Mouse (Mus musculus) midbrain, embryonic 15.5 days (tissue): Measurements from ENCODE around the gene Gtf2ird1. TPM values are rescaled to one million over a fixed set of nuclear protein-coding genes. Genes with fewer than 3 reads are reported as not detected.
"Not testable (repeated sequence)": the region's sequence is repeated elsewhere in the genome, so short reads cannot be mapped to it uniquely, and the experiment has no call there.

Experiments used
- ATAC-seq: fragments of 200-750 bp; cut with Nextera tagmentation; replicated peaks from 2 replicates; pipeline ENCODE4 v1.8.0; 2017; ENCODE audit warnings: moderate TSS enrichment
- H3K27ac ChIP-seq: fragments of 300-500 bp; sonication (generic); 2 replicates; pipeline ENCODE4 v1.5.1; 2015; ENCODE audit warnings: mild to moderate bottlenecking, inconsistent platforms
- H3K27me3 ChIP-seq: fragments of 300-500 bp; sonication (generic); replicated peaks from 2 replicates; pipeline ENCODE4 v1.6.1; 2015; ENCODE audit warnings: inconsistent platforms
- H3K36me3 ChIP-seq: fragments of 300-500 bp; sonication (generic); replicated peaks from 2 replicates; pipeline ENCODE4 v1.6.1; 2015; ENCODE audit warnings: inconsistent platforms
- H3K4me1 ChIP-seq: fragments of 300-500 bp; sonication (generic); 2 replicates; pipeline ENCODE4 v1.6.1; 2015; ENCODE audit warnings: inconsistent platforms
- H3K4me2 ChIP-seq: fragments of 300-500 bp; sonication (generic); 2 replicates; pipeline ENCODE4 v1.6.1; 2015; ENCODE audit warnings: inconsistent platforms, mild to moderate bottlenecking, moderate library complexity
- H3K4me3 ChIP-seq: fragments of 300-500 bp; sonication (generic); 2 replicates; pipeline ENCODE4 v1.5.1; 2015; ENCODE audit warnings: mild to moderate bottlenecking, inconsistent platforms
- H3K9ac ChIP-seq: fragments of 300-500 bp; sonication (generic); 2 replicates; pipeline ENCODE4 v1.6.1; 2015; ENCODE audit warnings: mild to moderate bottlenecking, inconsistent platforms
- H3K9me3 ChIP-seq: fragments of 300-500 bp; sonication (generic); 2 replicates; pipeline ENCODE4 v1.6.1; 2016; ENCODE audit warnings: inconsistent platforms
- WGBS: fragments of 180-500 bp; shearing (Covaris S2); methylation state at CpG from one replicate; pipeline ENCODE4 v1.1.7; 2015; ENCODE audit warnings: mixed read lengths; 5-methylcytosine and 5-hydroxymethylcytosine counted together
- polyA plus RNA-seq: library from polyadenylated mRNA; unstranded; fragments of >200 nt; fragmentation: Nextera tagmentation; extraction: Ambion mirVana; gene quantifications from 2 replicates; pipeline ENCODE4 v1.2.1, GENCODE M21; 2015

Gene Gtf2ird1
- polyA plus RNA-seq, 1 experiment from 2014 or later: 89.0 TPM

DNA sequence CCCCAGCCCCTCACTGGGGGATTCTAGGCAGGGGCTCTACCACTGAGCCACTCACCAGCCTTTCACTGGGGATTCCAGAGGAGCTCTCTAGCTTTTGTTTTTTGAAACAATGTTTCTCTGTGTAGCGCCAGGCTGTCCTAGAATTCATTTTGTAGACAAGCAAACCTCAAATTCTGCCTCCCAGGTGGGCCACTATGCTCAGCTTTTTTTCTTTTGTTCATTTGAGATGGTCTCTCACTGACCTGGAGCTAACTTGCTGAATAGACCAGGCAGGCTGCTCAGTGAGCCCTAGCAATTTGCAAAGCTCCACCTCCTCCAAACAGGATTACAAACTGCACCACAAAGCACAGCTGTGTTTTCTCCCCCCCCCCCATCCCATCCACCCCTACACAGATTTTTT, 81.3 kb downstream of the Gtf2ird1 start:
- Histone ChIP-seq H3K27me3 (no peaks in the 10 kb centered on the region), H3K36me3 (peaks cover 23% of the 10 kb centered on the region), H3K4me1 (no peaks in the 10 kb centered on the region), H3K4me3 (no peak overlapping the region), H3K4me2 (no peak overlapping the region), H3K9me3 (no peaks in the 10 kb centered on the region), H3K27ac (0 out of 2 replicates have a peak overlapping the region, but pooled peaks have one; percentile 12), H3K9ac (no peak overlapping the region)
- ATAC-seq: no peak
- WGBS: 69% methylated on average over 1 of the region's 1 CpGs

DNA sequence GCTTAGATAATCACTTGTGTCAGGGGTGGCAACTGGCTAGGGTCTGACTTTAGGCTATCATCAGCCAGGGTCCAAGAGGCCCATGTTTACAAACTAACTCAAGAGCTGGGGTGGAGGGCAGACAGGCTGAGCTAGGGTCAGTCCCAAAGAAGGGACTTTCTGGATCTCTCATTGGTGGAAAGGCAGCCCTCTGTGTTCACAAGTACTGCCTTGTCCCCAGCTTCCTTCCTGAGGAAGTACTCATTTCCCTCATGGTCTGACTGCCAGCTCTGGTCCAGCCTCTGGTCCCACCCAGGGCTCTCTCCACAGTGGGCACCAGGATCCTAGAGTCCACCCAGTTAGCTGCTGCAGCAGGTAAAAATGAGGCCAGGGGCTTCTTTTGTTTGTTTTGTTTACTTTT, 82.0 kb downstream of the Gtf2ird1 start:
- Histone ChIP-seq H3K9me3 (no peaks in the 10 kb centered on the region), H3K4me1 (no peaks in the 10 kb centered on the region), H3K9ac (no peak overlapping the region), H3K27me3 (no peaks in the 10 kb centered on the region), H3K36me3 (peaks cover 23% of the 10 kb centered on the region), H3K4me2 (no peak overlapping the region), H3K27ac (0 out of 2 replicates have a peak overlapping the region, but pooled peaks have one; percentile 10), H3K4me3 (no peak overlapping the region)
- no peak for ATAC-seq

DNA sequence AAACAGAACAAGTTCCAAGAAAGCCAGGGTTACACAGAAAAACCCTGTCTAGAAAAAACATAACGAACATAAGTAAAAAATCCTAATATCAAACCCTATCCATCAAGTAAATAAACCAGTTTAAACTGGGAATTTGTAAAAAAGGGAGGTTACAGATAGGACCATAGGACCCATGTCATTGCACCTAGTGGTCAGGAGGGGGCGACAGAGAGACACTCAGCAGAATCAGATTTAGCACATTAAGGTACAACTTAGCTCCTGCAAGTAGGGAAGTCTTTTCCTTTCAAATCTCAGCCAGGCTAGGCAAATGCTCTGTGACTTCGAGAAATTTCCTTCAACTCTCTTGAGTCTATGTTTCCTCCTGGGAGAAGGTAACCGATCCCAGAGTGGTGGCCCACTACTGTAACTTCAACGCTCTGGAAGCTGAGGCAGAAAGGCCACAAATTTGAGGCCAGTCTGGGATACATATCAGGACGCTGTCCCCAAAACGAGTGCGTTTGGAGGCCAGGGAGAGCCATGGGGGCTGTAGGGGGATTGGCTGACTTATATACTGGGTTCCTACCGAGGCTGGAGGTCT, 82.5 kb downstream of the Gtf2ird1 start:
- WGBS: 79% methylated on average over 9 of the region's 9 CpGs
- Histone ChIP-seq H3K4me3 (no peak overlapping the region), H3K4me2 (no peak overlapping the region), H3K4me1 (no peaks in the 10 kb centered on the region), H3K36me3 (peaks cover 23% of the 10 kb centered on the region), H3K9me3 (no peaks in the 10 kb centered on the region), H3K9ac (no peak overlapping the region), H3K27ac (0 out of 2 replicates have a peak overlapping the region, but pooled peaks have one; percentile 10), H3K27me3 (no peaks in the 10 kb centered on the region)
- no peak for ATAC-seq

DNA sequence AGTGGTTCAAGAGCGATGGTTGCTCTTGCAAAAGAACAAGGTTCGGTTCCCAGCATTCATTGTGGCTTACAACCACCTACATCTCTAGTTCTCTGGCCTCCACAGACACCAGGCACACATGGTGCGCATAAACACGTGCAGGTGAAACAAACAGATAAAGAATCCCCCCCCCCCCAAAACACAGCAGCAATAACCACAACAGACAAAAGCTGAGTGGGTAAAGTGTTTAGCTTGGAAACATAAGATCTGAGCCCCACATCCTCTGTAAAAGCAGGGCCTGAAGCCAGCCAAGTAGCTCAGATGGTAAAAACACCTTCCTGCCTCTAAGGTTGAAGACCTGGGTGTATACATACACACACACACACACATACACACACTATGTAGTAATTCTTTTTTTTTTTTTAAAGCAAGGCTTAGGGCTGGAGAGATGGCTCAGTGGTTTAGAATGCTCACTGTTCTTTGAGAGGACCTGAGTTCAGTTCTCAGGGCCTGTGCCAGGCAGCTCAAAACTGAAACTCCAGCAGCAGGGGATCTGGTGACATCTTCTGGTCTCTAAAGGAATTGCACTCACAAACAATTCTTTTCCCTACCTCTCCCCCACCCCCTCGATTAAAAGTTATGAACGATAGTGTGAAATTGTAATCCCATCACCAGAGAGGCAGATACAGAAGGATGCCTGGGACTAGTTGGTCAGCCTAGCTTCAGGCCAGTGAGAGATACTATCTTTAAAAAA, 83.4 kb downstream of the Gtf2ird1 start:
- Histone ChIP-seq H3K27me3 (no peaks in the 10 kb centered on the region), H3K4me1 (no peaks in the 10 kb centered on the region), H3K27ac (no peak overlapping the region), H3K9ac (no peak overlapping the region), H3K9me3 (no peaks in the 10 kb centered on the region), H3K4me2 (no peak overlapping the region), H3K36me3 (peaks cover 22% of the 10 kb centered on the region), H3K4me3 (no peak overlapping the region)
- no peak for ATAC-seq
- 95% methylated on average over 6 of the region's 6 CpGs for WGBS

DNA sequence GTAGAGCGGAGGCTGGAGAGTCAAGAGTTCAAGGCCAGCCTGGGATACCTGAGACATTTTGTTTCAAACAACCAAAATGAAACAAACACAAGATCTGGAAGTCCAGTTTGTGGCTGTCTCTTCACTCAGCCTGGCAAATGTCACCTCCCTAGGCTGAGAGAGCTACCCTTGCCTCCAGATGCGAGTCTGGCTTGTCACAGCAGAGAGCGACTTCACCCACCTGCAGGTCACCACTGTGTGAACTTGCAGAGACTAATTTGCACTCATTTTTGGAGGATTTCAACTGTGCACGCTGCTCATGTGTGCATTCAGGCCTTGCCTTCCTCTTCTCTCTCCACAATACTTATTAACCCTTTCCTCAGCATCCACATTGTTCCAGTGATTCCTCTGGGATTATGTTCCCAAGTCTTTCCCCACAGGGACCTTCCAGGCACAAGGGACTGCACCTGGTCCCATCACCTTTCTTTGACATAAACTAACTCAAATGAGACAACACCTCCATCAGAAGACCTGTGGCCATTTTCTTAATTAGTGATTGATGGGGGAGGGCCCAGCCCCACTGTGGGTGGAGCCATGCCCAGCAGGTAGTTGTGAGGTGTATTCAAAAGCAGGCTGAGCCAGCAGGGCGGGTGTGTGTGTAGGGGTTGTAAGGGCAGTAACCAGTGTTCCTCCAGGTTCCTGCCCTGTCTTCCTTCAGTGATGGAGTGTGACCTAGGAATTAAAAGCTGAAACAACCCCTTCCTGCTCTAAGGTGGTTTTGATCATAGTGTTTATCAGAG, 84.8 kb downstream of the Gtf2ird1 start:
- H3K4me1 ChIP-seq: no peaks in the 10 kb centered on the region
- peaks cover 14% of the 10 kb centered on the region for H3K36me3 ChIP-seq
- no peak overlapping the region for H3K4me3 ChIP-seq
- H3K9ac ChIP-seq: no peak overlapping the region
- no peak overlapping the region for H3K4me2 ChIP-seq
- 92% methylated on average over 5 of the region's 5 CpGs for WGBS
- H3K9me3 ChIP-seq: no peaks in the 10 kb centered on the region
- H3K27me3 ChIP-seq: no peaks in the 10 kb centered on the region
- no peak for ATAC-seq
- H3K27ac ChIP-seq: no peak overlapping the region

DNA sequence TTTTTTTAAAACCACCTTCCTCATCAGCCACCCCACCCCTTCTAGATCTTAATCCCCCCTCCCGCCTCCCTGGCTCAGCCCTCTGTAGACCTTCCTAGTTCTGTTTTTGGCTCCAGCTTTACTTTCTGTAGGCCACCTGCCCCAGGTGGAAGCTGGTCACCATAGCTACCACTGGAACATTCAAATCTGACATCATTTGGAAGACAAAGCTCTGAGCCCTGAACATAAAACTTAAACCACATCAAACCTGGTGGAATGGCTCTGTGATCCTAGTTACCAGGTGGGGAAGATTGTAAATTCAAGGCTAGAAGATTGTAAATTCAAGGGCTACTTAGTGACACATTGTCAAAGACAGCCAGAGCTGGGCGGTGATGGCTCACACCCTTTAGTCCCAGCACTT, 85.7 kb downstream of the Gtf2ird1 start:
- ATAC-seq: no peak
- peaks cover 12% of the 10 kb centered on the region for H3K36me3 ChIP-seq

DNA sequence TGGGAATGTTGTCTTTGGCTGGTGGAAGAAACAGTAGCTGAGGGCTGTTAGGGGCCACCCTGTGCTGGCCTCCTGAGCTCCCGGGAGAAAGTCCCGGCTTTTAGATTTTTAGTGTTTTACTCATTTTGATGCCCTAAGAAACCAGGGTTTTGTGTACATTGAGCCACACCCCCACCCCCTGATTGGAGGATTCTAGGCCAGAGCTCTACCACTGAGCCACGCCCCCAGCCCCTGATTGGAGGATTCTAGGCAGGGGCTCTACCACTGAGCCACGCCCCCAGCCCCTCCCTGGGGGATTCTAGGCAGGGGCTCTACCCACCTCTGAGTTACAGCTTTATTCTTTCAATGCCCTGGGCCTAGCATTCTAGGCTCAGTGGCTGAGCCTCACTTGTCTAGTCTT, 97.4 kb downstream of the Gtf2ird1 start:
- WGBS: 94% methylated on average over 4 of the region's 4 CpGs
- no peak overlapping the region for H3K4me2 ChIP-seq
- no peaks in the 10 kb centered on the region for H3K4me1 ChIP-seq
- H3K27me3 ChIP-seq: no peaks in the 10 kb centered on the region
- no peak overlapping the region for H3K27ac ChIP-seq
- no peak for ATAC-seq
- H3K9me3 ChIP-seq: no peaks in the 10 kb centered on the region
- peaks cover 36% of the 10 kb centered on the region for H3K36me3 ChIP-seq
- H3K4me3 ChIP-seq: no peak overlapping the region
- H3K9ac ChIP-seq: no peak overlapping the region

More for the DNA sequence above, 85.7 kb downstream of the Gtf2ird1 start:
- no peak overlapping the region for H3K27ac ChIP-seq
- H3K4me2 ChIP-seq: no peak overlapping the region
- no peak overlapping the region for H3K9ac ChIP-seq
- H3K9me3 ChIP-seq: no peaks in the 10 kb centered on the region
- no peaks in the 10 kb centered on the region for H3K27me3 ChIP-seq
- WGBS: 84% methylated on average over 2 of the region's 2 CpGs
- no peaks in the 10 kb centered on the region for H3K4me1 ChIP-seq
- H3K4me3 ChIP-seq: no peak overlapping the region

DNA sequence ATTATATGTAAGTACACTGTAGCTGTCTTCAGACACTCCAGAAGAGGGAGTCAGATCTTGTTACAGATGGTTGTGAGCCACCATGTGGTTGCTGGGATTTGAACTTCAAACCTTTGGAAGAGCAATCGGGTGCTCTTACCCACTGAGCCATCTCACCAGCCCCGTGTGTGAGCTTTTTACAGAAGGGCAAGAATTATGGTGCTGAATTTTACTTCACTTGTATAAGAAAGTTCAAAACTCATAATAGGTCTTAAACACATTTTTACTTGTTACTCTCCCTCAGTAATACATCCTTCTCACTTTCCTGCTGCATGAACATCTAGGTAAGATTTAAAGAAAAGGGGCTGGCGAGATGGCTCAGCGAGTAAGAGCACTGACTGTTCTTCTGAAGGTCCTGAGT, 101.1 kb downstream of the Gtf2ird1 start:
- H3K9me3 ChIP-seq, H3K4me2 ChIP-seq, ATAC-seq, H3K27me3 ChIP-seq, H3K4me1 ChIP-seq, H3K9ac ChIP-seq, H3K4me3 ChIP-seq, H3K27ac ChIP-seq: not testable (repeated sequence)
- WGBS: 88% methylated on average over 4 of the region's 4 CpGs
- H3K36me3 ChIP-seq: peaks cover 30% of the 10 kb centered on the region

DNA sequence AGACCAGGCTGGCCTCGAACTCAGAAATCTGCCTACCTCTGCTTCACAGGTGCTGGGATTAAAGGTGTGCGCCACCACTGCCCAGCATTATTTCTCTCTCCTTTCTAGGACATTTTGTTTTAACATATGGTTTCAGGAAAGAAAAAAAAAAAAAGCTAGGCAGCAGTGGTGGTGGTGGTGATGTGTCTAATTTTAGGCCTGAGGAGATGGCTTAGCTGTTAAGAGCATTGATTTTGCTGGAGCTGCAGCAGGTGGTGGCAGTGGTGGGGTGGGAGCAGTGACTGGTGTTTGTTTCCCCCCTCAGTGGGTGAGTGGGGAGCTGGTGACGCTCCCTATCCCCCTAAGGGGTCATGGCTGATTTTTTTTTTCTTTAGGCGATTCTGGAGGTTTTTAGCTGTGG, 103.4 kb downstream of the Gtf2ird1 start:
- no peak overlapping the region for H3K9ac ChIP-seq
- peaks cover 4% of the 10 kb centered on the region; the same call in 1 of the 2 replicates for H3K4me1 ChIP-seq
- 85% methylated on average over 4 of the region's 4 CpGs for WGBS
- H3K27ac ChIP-seq: no peak overlapping the region
- no peak for ATAC-seq
- no peak overlapping the region for H3K4me3 ChIP-seq
- H3K9me3 ChIP-seq: no peaks in the 10 kb centered on the region
- peaks cover 8% of the 10 kb centered on the region for H3K36me3 ChIP-seq
- H3K4me2 ChIP-seq: no peak overlapping the region
- no peaks in the 10 kb centered on the region for H3K27me3 ChIP-seq

DNA sequence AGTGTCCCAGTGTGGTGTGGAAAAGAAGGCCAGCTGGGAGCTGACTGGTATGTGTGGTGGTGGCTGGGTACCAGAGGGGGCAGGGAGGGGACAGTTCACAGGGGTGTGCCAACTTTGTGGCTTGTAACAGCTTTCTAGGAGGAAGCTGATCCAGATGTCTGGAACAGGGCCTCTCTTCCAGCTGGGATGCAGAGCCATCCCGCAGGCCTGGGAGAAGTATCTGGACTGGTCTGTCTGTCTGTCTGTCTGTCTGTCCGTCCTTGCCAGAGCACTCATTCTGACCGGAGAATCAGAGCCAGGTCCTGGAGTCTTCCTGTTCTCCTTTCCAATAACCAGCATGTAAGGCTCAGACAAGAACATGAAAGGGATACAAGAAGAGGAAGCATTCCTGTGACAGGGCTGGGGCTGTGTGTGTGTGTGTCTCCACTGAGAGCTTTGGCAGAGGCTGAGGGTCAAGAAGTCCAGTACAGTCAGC, 104.0 kb downstream of the Gtf2ird1 start:
- Histone ChIP-seq H3K4me2 (no peak overlapping the region), H3K36me3 (peaks cover 6% of the 10 kb centered on the region; the same call in 1 of the 2 replicates), H3K9ac (no peak overlapping the region), H3K27me3 (no peaks in the 10 kb centered on the region), H3K27ac (no peak overlapping the region), H3K4me3 (no peak overlapping the region), H3K4me1 (peaks cover 4% of the 10 kb centered on the region; the same call in 1 of the 2 replicates), H3K9me3 (no peaks in the 10 kb centered on the region)
- ATAC-seq: no peak
- 84% methylated on average over 3 of the region's 3 CpGs for WGBS

DNA sequence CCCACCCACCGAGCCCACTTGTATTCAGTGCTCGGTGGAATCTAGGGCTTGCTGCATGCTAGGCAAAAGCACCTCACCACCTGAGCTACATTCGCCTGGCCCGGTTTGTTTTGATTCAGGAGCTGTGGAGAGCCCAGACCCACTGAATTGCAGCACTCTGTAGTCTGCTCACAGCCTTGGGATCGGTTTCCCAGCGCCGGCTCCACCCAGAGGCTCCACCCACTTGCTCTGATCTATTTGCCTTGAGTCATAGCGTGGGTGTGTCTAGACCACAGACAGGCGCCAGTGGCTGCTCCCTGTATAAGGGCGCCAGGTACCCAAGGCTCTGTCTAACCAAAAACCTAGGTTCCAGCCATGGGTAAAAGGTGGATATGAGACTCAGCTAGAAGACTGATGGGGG, 105.9 kb downstream of the Gtf2ird1 start:
- ATAC-seq: peak; percentile 52; the same call in 1 of the 2 replicates
- peak overlapping the region; percentile 24; the same call in 1 of the 2 replicates for H3K4me2 ChIP-seq
- H3K4me3 ChIP-seq: no peak overlapping the region
- 14% methylated on average over 10 of the region's 10 CpGs for WGBS
- H3K9ac ChIP-seq: no peak overlapping the region
- no peaks in the 10 kb centered on the region for H3K27me3 ChIP-seq
- no peaks in the 10 kb centered on the region for H3K9me3 ChIP-seq
- H3K36me3 ChIP-seq: no peaks in the 10 kb centered on the region
- H3K4me1 ChIP-seq: peaks cover 4% of the 10 kb centered on the region; the same call in 1 of the 2 replicates
- no peak overlapping the region for H3K27ac ChIP-seq

DNA sequence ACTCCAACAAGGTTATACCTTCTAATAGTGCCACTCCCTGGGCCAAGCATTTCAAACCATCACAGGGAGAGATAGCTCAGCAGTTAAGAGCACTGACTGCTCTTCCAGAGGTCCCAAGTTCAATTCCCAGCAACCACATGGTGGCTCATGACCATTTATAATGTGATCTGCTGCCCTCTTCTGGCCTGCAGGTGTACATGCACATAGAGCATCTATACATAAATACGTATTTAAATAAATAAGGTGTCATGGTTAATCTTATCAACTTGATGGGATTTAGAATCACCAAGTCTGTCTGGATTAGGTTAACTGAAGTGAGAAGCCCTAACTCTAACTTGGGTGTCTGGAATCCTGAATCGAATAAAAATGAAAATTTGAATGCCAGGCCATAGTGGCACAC, 109.5 kb downstream of the Gtf2ird1 start:
- no peaks in the 10 kb centered on the region for H3K27me3 ChIP-seq
- H3K4me1 ChIP-seq: peaks cover 4% of the 10 kb centered on the region; the same call in 1 of the 2 replicates
- H3K4me3 ChIP-seq: no peak overlapping the region
- no peak overlapping the region for H3K9ac ChIP-seq
- 66% methylated on average over 2 of the region's 2 CpGs for WGBS
- no peak for ATAC-seq
- no peak overlapping the region for H3K4me2 ChIP-seq
- no peak overlapping the region for H3K27ac ChIP-seq
- no peaks in the 10 kb centered on the region for H3K9me3 ChIP-seq
- H3K36me3 ChIP-seq: no peaks in the 10 kb centered on the region
